In genomic region chr6:67036837-67037628, GRCm38 (mm10) we compare ENCODE assay signal across 8 mouse cellular contexts. TPM values are rescaled to one million over a fixed set of nuclear protein-coding genes. Genes with fewer than 3 reads are reported as not detected.
DNase-seq lines count a peak whose midpoint lies in the region; ATAC-seq and TF ChIP-seq lines count a peak whose summit lies in the region.

TSS of gene Gadd45a (minus strand) at chr6:67037457.

- H3K36me3 ChIP-seq in G1E (replicated peaks) = peaks cover 17% of the 10 kb centered on the region
- H3K36me3 ChIP-seq in forebrain, embryonic 16.5 days (ENCODE audit: control insufficient read depth, insufficient read depth) = no peaks in the 10 kb centered on the region
- H3K36me3 ChIP-seq in lung, embryonic 14.5 days (ENCODE audit: insufficient read depth) = no peaks in the 10 kb centered on the region
- H3K36me3 ChIP-seq in thymus, adult 2 months (ENCODE audit: control insufficient read depth, insufficient read depth, low read length) = no peaks in the 10 kb centered on the region

- peak within 1 kb of the TSS; percentile 63 for H3K27ac ChIP-seq in forebrain, embryonic 16.5 days (ENCODE audit: low read length)
- peak within 1 kb of the TSS; percentile 89 for H3K27ac ChIP-seq in layer of hippocampus, adult 2 months
- H3K27ac ChIP-seq in lung, embryonic 14.5 days (ENCODE audit: low read depth) = peak within 1 kb of the TSS; percentile 92
- 0 out of 2 replicates have a peak within 1 kb of the TSS, but pooled peaks have one; percentile 8 for H3K27ac ChIP-seq in olfactory bulb, adult 2 months (ENCODE audit: insufficient read depth, low read depth, low read length)
- 0 out of 2 replicates have a peak within 1 kb of the TSS, but pooled peaks have one; percentile 2 for H3K27ac ChIP-seq in thymus, adult 2 months (ENCODE audit: control insufficient read depth, insufficient read depth, low read length)

- DNase-seq in G1E (ENCODE audit: low spot score) = peak; percentile 91
- DNase-seq in cerebellum, adult 18-20 months = peak; percentile 96 to 98
- DNase-seq in heart, postnatal 36 days = peak; percentile 97 to 98
- DNase-seq in layer of hippocampus, adult 2 months (ENCODE audit: low spot score in 2 of 2) = peak; percentile 84 to 92
- DNase-seq in lung, embryonic 14.5 days = peak; percentile 98
- DNase-seq in thymus, adult 2 months = peak; percentile 94

- TF ChIP-seq CTCF in G1E (IDR thresholded peaks at IDR 0.05; ENCODE audit: low read depth, low read length) = no peak
- TF ChIP-seq CTCF in layer of hippocampus, adult 2 months (conservative IDR thresholded peaks at IDR 0.05) = peak; percentile 53
- TF ChIP-seq CTCF in lung, embryonic 14.5 days (IDR thresholded peaks at IDR 0.05; ENCODE audit: low read depth) = no peak
- TF ChIP-seq CTCF in olfactory bulb, adult 2 months (IDR thresholded peaks at IDR 0.05; ENCODE audit: insufficient read depth, low read depth, low read length) = no peak
- peak; percentile 71 for TF ChIP-seq CTCF in thymus, adult 2 months (IDR thresholded peaks at IDR 0.05; ENCODE audit: borderline replicate concordance, control insufficient read depth, extremely low read depth, insufficient read depth, low read length, poor library complexity)

- peak; percentile 84 for ATAC-seq in G1E (ENCODE audit: extremely low read depth, insufficient number of reproducible peaks, low FRiP score, poor library complexity, severe bottlenecking)
- peak; percentile 96 for ATAC-seq in forebrain, embryonic 16.5 days
- ATAC-seq in lung, embryonic 14.5 days (ENCODE audit: insufficient read depth) = peak; percentile 98

- no peaks in the 10 kb centered on the region for H3K27me3 ChIP-seq in G1E (ENCODE audit: insufficient read depth, low read length)
- H3K27me3 ChIP-seq in forebrain, embryonic 16.5 days (replicated peaks; ENCODE audit: control insufficient read depth, insufficient read depth, low read length) = no peaks in the 10 kb centered on the region
- no peaks in the 10 kb centered on the region for H3K27me3 ChIP-seq in lung, embryonic 14.5 days (ENCODE audit: insufficient read depth, low read length)
- H3K27me3 ChIP-seq in thymus, adult 2 months (ENCODE audit: control insufficient read depth, insufficient read depth, low read length) = no peaks in the 10 kb centered on the region

- H3K9ac ChIP-seq in forebrain, embryonic 16.5 days (replicated peaks; ENCODE audit: low read depth, low read length) = peak within 1 kb of the TSS; percentile 84
- peak within 1 kb of the TSS; percentile 75 for H3K9ac ChIP-seq in lung, embryonic 14.5 days

- H3K4me3 ChIP-seq in G1E (ENCODE audit: low read depth, low read length) = peak within 1 kb of the TSS; percentile 96
- peak within 1 kb of the TSS; percentile 55 for H3K4me3 ChIP-seq in forebrain, embryonic 16.5 days (replicated peaks; ENCODE audit: low read length)
- peak within 1 kb of the TSS; percentile 93 for H3K4me3 ChIP-seq in layer of hippocampus, adult 2 months
- H3K4me3 ChIP-seq in lung, embryonic 14.5 days (ENCODE audit: low read depth, low read length) = peak within 1 kb of the TSS; percentile 67
- peak within 1 kb of the TSS; percentile 72 for H3K4me3 ChIP-seq in olfactory bulb, adult 2 months (ENCODE audit: insufficient read depth, low read depth, low read length)
- H3K4me3 ChIP-seq in thymus, adult 2 months (ENCODE audit: control insufficient read depth, insufficient read depth, low read length) = peak within 1 kb of the TSS; percentile 70

- no peaks in the 10 kb centered on the region for H3K9me3 ChIP-seq in G1E (replicated peaks)
- no peaks in the 10 kb centered on the region for H3K9me3 ChIP-seq in forebrain, embryonic 16.5 days (ENCODE audit: control insufficient read depth, low read length)
- H3K9me3 ChIP-seq in lung, embryonic 14.5 days (ENCODE audit: low read depth, low read length) = no peaks in the 10 kb centered on the region

- TF ChIP-seq POLR2A in olfactory bulb, adult 2 months (IDR thresholded peaks at IDR 0.05; ENCODE audit: insufficient read depth, low read depth, low read length) = peak; percentile 89
- peak; percentile 99 for TF ChIP-seq POLR2A in thymus, adult 2 months (IDR thresholded peaks at IDR 0.05; ENCODE audit: control insufficient read depth, extremely low read depth, insufficient read depth, low read length, poor library complexity)

- WGBS in forebrain, embryonic 16.5 days = under 1% methylated on average over 69 of the region's 69 CpGs
- WGBS in lung, embryonic 14.5 days = under 1% methylated on average over 67 of the region's 69 CpGs
- WGBS in olfactory bulb, adult 2 months = under 1% methylated on average over 69 of the region's 69 CpGs
- WGBS in thymus, adult 2 months = under 1% methylated on average over 69 of the region's 69 CpGs

- H3K4me1 ChIP-seq in G1E (ENCODE audit: insufficient read depth, low read depth, low read length) = peaks cover 39% of the 10 kb centered on the region
- peaks cover 20% of the 10 kb centered on the region for H3K4me1 ChIP-seq in forebrain, embryonic 16.5 days (replicated peaks; ENCODE audit: control insufficient read depth, insufficient read depth, low read length)
- peaks cover 8% of the 10 kb centered on the region; the same call in 1 of the 2 replicates for H3K4me1 ChIP-seq in lung, embryonic 14.5 days (ENCODE audit: insufficient read depth)
- H3K4me1 ChIP-seq in olfactory bulb, adult 2 months (ENCODE audit: control insufficient read depth, insufficient read depth, low read length) = peaks cover 2% of the 10 kb centered on the region
- H3K4me1 ChIP-seq in thymus, adult 2 months (replicated peaks; ENCODE audit: control insufficient read depth, insufficient read depth, low read length) = peaks cover 5% of the 10 kb centered on the region; the same call in 1 of the 2 replicates

- intact Hi-C loops in heart, postnatal 36 days (cut with DNase I) = loop anchor here (1.0 to 10.0 kb wide), 8 partner anchors 66 to 502 kb away; partner anchors contain the start of genes Gng12 and Mad2l1

- peak within 1 kb of the TSS; percentile 53 for H3K4me2 ChIP-seq in forebrain, embryonic 16.5 days (ENCODE audit: low read length)
- H3K4me2 ChIP-seq in lung, embryonic 14.5 days = peak within 1 kb of the TSS; percentile 66

RNA-seq across cellular contexts. Expression of gene Gadd45a, which starts in this region (rescaled TPM):
- total RNA-seq in G1E (2014; fragmentation: Nextera tagmentation) (118 and 134 TPM in 2 replicates), G1E (2017) (110 and 118 TPM in 2 replicates)
- 111 and 121 TPM in 2 replicates for polyA plus RNA-seq in G1E (2012)
- 7.2 and 7.5 TPM in 2 replicates for polyA plus RNA-seq in forebrain, embryonic 16.5 days (2015; fragmentation: Nextera tagmentation; extraction: Ambion mirVana)
- 10 to 100 TPM; 23.4 to 25.7 TPM for total RNA-seq in heart, postnatal 36 days (2021)
- 1 to 10 TPM; 8.4 to 9.5 TPM for total RNA-seq in layer of hippocampus, adult 2 months (2021)
- 9.9 and 13.0 TPM in 2 replicates for polyA plus RNA-seq in lung, embryonic 14.5 days (2014; fragmentation: Nextera tagmentation; extraction: Ambion mirVana)
- not detected in 2 replicates for polyA plus RNA-seq in olfactory bulb, adult 2 months (2012; ENCODE audit: insufficient read depth, insufficient read length, low replicate concordance, missing spikeins)
- polyA plus RNA-seq in thymus, adult 2 months (2012; rRNA removed) = 44.9 and 45.4 TPM in 2 replicates

Comparison
In these comparisons a context has a peak if more than half of its experiments do, and no peak if none do; other contexts are left out.
1. Peak in every context shown above with its lines: DNase-seq, ATAC-seq, H3K4me3 ChIP-seq and H3K27ac ChIP-seq.
2. RNA of gene Gadd45a (total RNA-seq): 110 to 134 TPM in G1E; 23.4 to 25.7 TPM in heart, postnatal 36 days and 8.4 to 9.5 TPM in layer of hippocampus, adult 2 months; every median in the first group is over 4 times any median in the second.
3. CTCF ChIP-seq: peak in layer of hippocampus, adult 2 months (single experiment) and thymus, adult 2 months (single experiment); none in G1E (single experiment), lung, embryonic 14.5 days (single experiment) and olfactory bulb, adult 2 months (single experiment).
4. H3K27ac ChIP-seq: peak in every context shown above with its lines; median percentile 92 in lung, embryonic 14.5 days; 89 in layer of hippocampus, adult 2 months; 63 in forebrain, embryonic 16.5 days; 8 in olfactory bulb, adult 2 months; 2 in thymus, adult 2 months.